Comparison of ENCODE assay signal across 7 mouse cellular contexts in the genomic region with DNA sequence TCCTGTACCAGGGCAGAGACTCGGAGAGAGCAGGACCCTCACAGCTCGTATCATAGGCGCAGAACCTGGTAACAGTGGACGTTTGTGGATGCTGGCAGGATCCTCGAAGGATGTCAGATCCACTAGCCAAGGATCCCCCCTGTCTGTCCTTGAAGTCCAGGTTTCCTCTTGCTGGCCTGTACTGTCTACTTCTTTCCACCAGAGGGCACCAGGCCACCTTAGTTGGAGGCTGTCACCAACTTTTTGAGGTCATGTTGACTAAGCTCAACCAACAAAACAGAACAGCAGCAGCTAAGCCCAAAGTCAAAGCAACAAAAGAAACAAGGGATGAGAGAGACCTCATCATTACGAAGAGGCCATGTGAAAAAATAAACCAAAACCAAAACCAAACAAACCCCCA. TPM values are rescaled to one million over a fixed set of nuclear protein-coding genes. Genes with fewer than 3 reads are reported as not detected.
DNase-seq lines count a peak whose midpoint lies in the region; ATAC-seq lines count a peak whose summit lies in the region.

No protein-coding gene starts in this region.

- intact Hi-C loops in left cerebral cortex, postnatal 14 days (cut with DNase I) = loop anchor here (5.0 kb wide), 2 partner anchors 102 to 397 kb away; no protein-coding TSS in a partner anchor

- DNase-seq in kidney, adult 18-20 months = peak; percentile 37
- DNase-seq in kidney, adult 11 months = no peak
- DNase-seq in A20 (ENCODE audit: low read depth, low spot score) (peak; percentile 2), NIH3T3 (ENCODE audit: low read depth) (peak; percentile 70)
- DNase-seq in left cerebral cortex, postnatal 14 days (ENCODE audit: low spot score in 2 of 2) = peak; percentile 47 to 69
- peak; percentile 31 for DNase-seq in thymus, postnatal 14 days

- ATAC-seq in common myeloid progenitor, adult 5-6 weeks (replicated peaks; ENCODE audit: low read depth, poor library complexity, severe bottlenecking) = peak; percentile 52; the same call in 1 of the 2 replicates

RNA-seq across cellular contexts. Expression of a gene that starts 20.9 kb away (rescaled TPM):
- total RNA-seq in common myeloid progenitor, adult 5-6 weeks (2017) = not detected in 2 replicates
- not detected for total RNA-seq in left cerebral cortex, postnatal 14 days (2021)
